ENCODE assay signal across 8 mouse cellular contexts in the genomic region with DNA sequence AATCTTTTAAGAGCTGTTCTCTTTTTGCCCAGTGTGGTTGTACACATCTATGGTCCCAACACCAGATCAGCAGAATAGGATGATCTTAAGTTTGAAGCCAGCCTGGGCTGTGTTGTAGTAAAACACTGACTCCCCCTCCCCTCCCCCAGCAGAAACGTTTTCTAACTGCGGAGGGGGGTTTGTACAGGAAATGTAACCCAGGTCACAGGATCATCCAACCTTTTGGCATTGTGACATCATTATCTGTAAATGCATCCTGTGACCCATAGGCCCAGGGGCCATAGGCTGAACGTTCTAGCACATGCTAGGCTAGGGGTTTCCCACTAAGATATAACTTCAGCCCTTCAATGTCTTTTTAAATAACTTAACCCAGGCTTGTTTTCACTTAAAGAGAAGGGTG. TPM values are rescaled to one million over a fixed set of nuclear protein-coding genes. Genes with fewer than 3 reads are reported as not detected.
A peak's percentile ranks its signal among the peaks of the same experiment; 100 is the strongest.
DNase-seq lines count a peak whose midpoint lies in the region; ATAC-seq and TF ChIP-seq lines count a peak whose summit lies in the region.

A gene (plus strand): TSS at position 301 of the 400 bp plus-strand sequence.

- peak within 1 kb of the TSS; percentile 66 for H3K4me2 ChIP-seq in limb, embryonic 11.5 days (ENCODE audit: low read depth, severe bottlenecking)
- peak within 1 kb of the TSS; percentile 57 for H3K4me2 ChIP-seq in neural tube, embryonic 14.5 days (ENCODE audit: low read depth, low read length)

- peaks cover 8% of the 10 kb centered on the region; the same call in 1 of the 2 replicates for H3K36me3 ChIP-seq in liver, adult 2 months (ENCODE audit: control insufficient read depth, insufficient read depth, low read length)
- H3K36me3 ChIP-seq in forebrain, embryonic 10.5 days (replicated peaks) = peaks cover 26% of the 10 kb centered on the region
- peaks cover 2% of the 10 kb centered on the region; the same call in 1 of the 2 replicates for H3K36me3 ChIP-seq in limb, embryonic 11.5 days (ENCODE audit: control insufficient read depth, insufficient read depth, low read length)
- H3K36me3 ChIP-seq in neural tube, embryonic 14.5 days (ENCODE audit: control insufficient read depth, insufficient read depth, low read length) = peaks cover 7% of the 10 kb centered on the region; the same call in 1 of the 2 replicates

- TF ChIP-seq POLR2A in liver, adult 2 months (IDR thresholded peaks at IDR 0.05; ENCODE audit: extremely low read depth, insufficient read depth, low read length) = no peak

- no peak within 1 kb of the TSS for H3K9ac ChIP-seq in liver, adult 2 months (ENCODE audit: low read depth, low read length)
- no peak within 1 kb of the TSS for H3K9ac ChIP-seq in limb, embryonic 11.5 days (ENCODE audit: low read length)
- peak within 1 kb of the TSS; percentile 32 for H3K9ac ChIP-seq in neural tube, embryonic 14.5 days (replicated peaks; ENCODE audit: low read depth, low read length)

- no peak for ATAC-seq in limb, embryonic 11.5 days (ENCODE audit: insufficient number of reproducible peaks, low FRiP score, low TSS enrichment, low read depth)
- no peak for ATAC-seq in neural tube, embryonic 14.5 days (ENCODE audit: low read depth)

- no peak for TF ChIP-seq CTCF in liver, adult 2 months (IDR thresholded peaks at IDR 0.05; ENCODE audit: low read depth, low read length)

- H3K27me3 ChIP-seq in liver, adult 2 months (ENCODE audit: control insufficient read depth, insufficient read depth, low read length) = no peaks in the 10 kb centered on the region
- H3K27me3 ChIP-seq in forebrain, embryonic 10.5 days (ENCODE audit: poor library complexity, severe bottlenecking) = peaks cover 29% of the 10 kb centered on the region
- H3K27me3 ChIP-seq in limb, embryonic 11.5 days (ENCODE audit: control insufficient read depth, insufficient read depth, low read length) = no peaks in the 10 kb centered on the region; the same call in 1 of the 2 replicates
- H3K27me3 ChIP-seq in neural tube, embryonic 14.5 days (ENCODE audit: control insufficient read depth, insufficient read depth, low read length) = no peaks in the 10 kb centered on the region

- DNase-seq in liver, adult 2 months (ENCODE audit: extremely low read depth, low read depth, low spot score) = no peak
- no peak for DNase-seq in liver
- no peak for DNase-seq in forebrain, embryonic 10.5 days (ENCODE audit: extremely low spot score, low spot score)
- no peak for DNase-seq in limb, embryonic 11.5 days (ENCODE audit: low spot score)
- DNase-seq in adrenal gland, adult (ENCODE audit: inconsistent age in 2 of 2, low spot score in 1 of 2) = no peak
- DNase-seq in embryo, embryonic 10.5 days (ENCODE audit: low spot score) = no peak
- DNase-seq in layer of hippocampus, postnatal 25 days (ENCODE audit: extremely low spot score in 1 of 2, low spot score in 1 of 2) = no peak

- no peaks in the 10 kb centered on the region for H3K9me3 ChIP-seq in forebrain, embryonic 10.5 days
- H3K9me3 ChIP-seq in limb, embryonic 11.5 days (ENCODE audit: control insufficient read depth, low read length) = no peaks in the 10 kb centered on the region
- no peaks in the 10 kb centered on the region for H3K9me3 ChIP-seq in neural tube, embryonic 14.5 days (ENCODE audit: control insufficient read depth, low read length)

- peak within 1 kb of the TSS; percentile 37; the same call in 1 of the 2 replicates for H3K4me3 ChIP-seq in liver, adult 2 months (ENCODE audit: insufficient read depth, low read depth, low read length)
- peak within 1 kb of the TSS; percentile 52 for H3K4me3 ChIP-seq in forebrain, embryonic 10.5 days
- peak within 1 kb of the TSS; percentile 23 for H3K4me3 ChIP-seq in limb, embryonic 11.5 days (ENCODE audit: low read depth, low read length)
- peak within 1 kb of the TSS; percentile 36 for H3K4me3 ChIP-seq in neural tube, embryonic 14.5 days (ENCODE audit: low read depth, low read length)

- WGBS in liver, adult 2 months = 43% methylated on average over 3 of the region's 3 CpGs
- 61% methylated on average over 3 of the region's 3 CpGs for WGBS in forebrain, embryonic 10.5 days
- WGBS in limb, embryonic 11.5 days = 56% methylated on average over 3 of the region's 3 CpGs
- WGBS in neural tube, embryonic 14.5 days = 65% methylated on average over 3 of the region's 3 CpGs

- no peaks in the 10 kb centered on the region for H3K79me2 ChIP-seq in liver, adult 2 months (ENCODE audit: control insufficient read depth, insufficient read depth, low read length)

- no peak within 1 kb of the TSS for H3K27ac ChIP-seq in liver, adult 2 months (replicated peaks; ENCODE audit: insufficient read depth, low read depth, low read length)
- no peak within 1 kb of the TSS for H3K27ac ChIP-seq in forebrain, embryonic 10.5 days
- no peak within 1 kb of the TSS for H3K27ac ChIP-seq in limb, embryonic 11.5 days (replicated peaks; ENCODE audit: low read depth, low read length)
- H3K27ac ChIP-seq in neural tube, embryonic 14.5 days (ENCODE audit: low read depth, low read length) = no peak within 1 kb of the TSS

- H3K4me1 ChIP-seq in liver, adult 2 months (ENCODE audit: control insufficient read depth, insufficient read depth, low read length) = peaks cover 1% of the 10 kb centered on the region; the same call in 1 of the 2 replicates
- H3K4me1 ChIP-seq in forebrain, embryonic 10.5 days = peaks cover 9% of the 10 kb centered on the region
- peaks cover 3% of the 10 kb centered on the region; the same call in 1 of the 2 replicates for H3K4me1 ChIP-seq in limb, embryonic 11.5 days (ENCODE audit: control insufficient read depth, insufficient read depth, low read length)
- peaks cover 6% of the 10 kb centered on the region for H3K4me1 ChIP-seq in neural tube, embryonic 14.5 days (ENCODE audit: control insufficient read depth, insufficient read depth, low read length)

RNA-seq across cellular contexts. Expression of the gene that starts here (rescaled TPM):
- not detected in 2 replicates for total RNA-seq in liver, adult 2 months (2014; rRNA removed)
- not detected in 2 replicates for polyA plus RNA-seq in liver, adult 2 months (2012; rRNA removed)
- polyA plus RNA-seq in forebrain, embryonic 10.5 days (2016; fragmentation: Nextera tagmentation; extraction: Ambion mirVana) = 0.56 and 0.91 TPM in 2 replicates
- 0.35 and 0.48 TPM in 2 replicates for polyA plus RNA-seq in limb, embryonic 11.5 days (2014; fragmentation: Nextera tagmentation; extraction: Ambion mirVana)
- polyA plus RNA-seq in neural tube, embryonic 14.5 days (2014; fragmentation: Nextera tagmentation; extraction: Ambion mirVana) = 0.50 and 0.64 TPM in 2 replicates
- total RNA-seq in layer of hippocampus, postnatal 25 days (2021) = under 1 TPM in 1 of 2 experiments, not detected in 1; 0.57 TPM
